Mouse (Mus musculus) hindbrain, embryonic 12.5 days (tissue): ENCODE measurements around the gene Map1a. TPM values are rescaled to one million over a fixed set of nuclear protein-coding genes. Genes with fewer than 3 reads are reported as not detected.

Experiments
- ATAC-seq: fragments of 200-750 bp; cut with Nextera tagmentation; 2 replicates; pipeline ENCODE4 v1.8.0; 2017; ENCODE audit warnings: moderate TSS enrichment; ENCODE audit not compliant: low FRiP score
- H3K27ac ChIP-seq: fragments of 300-500 bp; sonication (generic); 2 replicates; pipeline ENCODE4 v1.5.1; 2016; ENCODE audit warnings: mild to moderate bottlenecking
- H3K27me3 ChIP-seq: fragments of 300-500 bp; sonication (generic); 2 replicates; pipeline ENCODE4 v1.6.1; 2016; ENCODE audit warnings: mild to moderate bottlenecking
- H3K36me3 ChIP-seq: fragments of 300-500 bp; sonication (generic); 2 replicates; pipeline ENCODE4 v1.6.1; 2016; ENCODE audit warnings: mild to moderate bottlenecking
- H3K4me1 ChIP-seq: fragments of 300-500 bp; sonication (generic); 2 replicates; pipeline ENCODE4 v1.6.1; 2016
- H3K4me2 ChIP-seq: fragments of 300-500 bp; sonication (generic); replicated peaks from 2 replicates; pipeline ENCODE4 v1.6.1; 2016; ENCODE audit warnings: mild to moderate bottlenecking
- H3K4me3 ChIP-seq: fragments of 300-500 bp; sonication (generic); 2 replicates; pipeline ENCODE4 v1.5.1; 2016; ENCODE audit warnings: mild to moderate bottlenecking
- H3K9ac ChIP-seq: fragments of 300-500 bp; sonication (generic); 2 replicates; pipeline ENCODE4 v1.6.1; 2016; ENCODE audit warnings: mild to moderate bottlenecking, moderate library complexity
- H3K9me3 ChIP-seq: fragments of 300-500 bp; sonication (generic); replicated peaks from 2 replicates; pipeline ENCODE4 v1.6.1; 2016; ENCODE audit warnings: mild to moderate bottlenecking
- WGBS: fragments of 180-500 bp; shearing (Covaris S2); methylation state at CpG from one replicate; pipeline ENCODE4 v1.1.7; 2016; 5-methylcytosine and 5-hydroxymethylcytosine counted together
- polyA plus RNA-seq: library from polyadenylated mRNA; unstranded; fragments of >200 nt; fragmentation: Nextera tagmentation; extraction: Ambion mirVana; gene quantifications from 2 replicates; pipeline ENCODE4 v1.2.1, GENCODE M21; 2016

The Map1a gene
- polyA plus RNA-seq, 1 experiment from 2014 or later = 10.4 TPM

DNA sequence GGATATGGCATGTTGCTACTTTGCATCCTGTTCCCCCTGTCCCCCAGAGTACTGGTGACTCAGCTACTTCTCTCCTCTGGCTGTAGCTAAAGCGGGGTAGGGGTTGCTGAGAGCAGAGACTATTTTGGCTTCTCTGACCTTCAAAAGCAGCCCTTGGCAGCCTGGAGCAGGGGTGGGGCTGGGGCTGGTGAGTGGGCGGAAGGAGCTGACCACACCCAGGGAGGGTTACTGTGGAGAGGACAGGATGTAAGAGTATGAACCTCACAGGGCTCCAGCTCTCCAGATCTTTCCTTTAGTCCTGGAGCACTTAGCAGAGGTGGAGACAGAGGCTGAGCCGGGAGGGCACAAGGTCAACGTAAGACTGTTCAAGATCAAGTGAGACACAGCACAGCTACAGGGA lies 4.8 kb downstream of the Map1a start:
- Histone ChIP-seq H3K9ac (peak overlapping the region; percentile 23; the same call in 1 of the 2 replicates), H3K9me3 (no peaks in the 10 kb centered on the region)
- WGBS = 30% methylated on average over 4 of the region's 4 CpGs

GRCm38 (mm10) chr2:121294753-121295607 lies 5.6 kb downstream of the Map1a start:
- Histone ChIP-seq H3K4me1 (peaks cover 56% of the 10 kb centered on the region), H3K9ac (peak overlapping the region; percentile 63), H3K36me3 (peaks cover 11% of the 10 kb centered on the region), H3K27me3 (0 out of 2 replicates have a peak, but pooled peaks cover 6% of the 10 kb centered on the region), H3K4me2 (peak overlapping the region; percentile 86), H3K4me3 (peak overlapping the region; percentile 46), H3K9me3 (no peaks in the 10 kb centered on the region), H3K27ac (peak overlapping the region; percentile 81)
- ATAC-seq = peak; percentile 78
- under 1% methylated on average over 18 of the region's 18 CpGs for WGBS

More for the DNA sequence above, 4.8 kb downstream of the Map1a start:
- peaks cover 59% of the 10 kb centered on the region for H3K4me1 ChIP-seq
- peak overlapping the region; percentile 86 for H3K4me2 ChIP-seq
- peaks cover 3% of the 10 kb centered on the region for H3K36me3 ChIP-seq
- peak overlapping the region; percentile 81 for H3K27ac ChIP-seq
- 0 out of 2 replicates have a peak, but pooled peaks cover 6% of the 10 kb centered on the region for H3K27me3 ChIP-seq
- peak overlapping the region; percentile 46; the same call in 1 of the 2 replicates for H3K4me3 ChIP-seq
- ATAC-seq = no peak

DNA sequence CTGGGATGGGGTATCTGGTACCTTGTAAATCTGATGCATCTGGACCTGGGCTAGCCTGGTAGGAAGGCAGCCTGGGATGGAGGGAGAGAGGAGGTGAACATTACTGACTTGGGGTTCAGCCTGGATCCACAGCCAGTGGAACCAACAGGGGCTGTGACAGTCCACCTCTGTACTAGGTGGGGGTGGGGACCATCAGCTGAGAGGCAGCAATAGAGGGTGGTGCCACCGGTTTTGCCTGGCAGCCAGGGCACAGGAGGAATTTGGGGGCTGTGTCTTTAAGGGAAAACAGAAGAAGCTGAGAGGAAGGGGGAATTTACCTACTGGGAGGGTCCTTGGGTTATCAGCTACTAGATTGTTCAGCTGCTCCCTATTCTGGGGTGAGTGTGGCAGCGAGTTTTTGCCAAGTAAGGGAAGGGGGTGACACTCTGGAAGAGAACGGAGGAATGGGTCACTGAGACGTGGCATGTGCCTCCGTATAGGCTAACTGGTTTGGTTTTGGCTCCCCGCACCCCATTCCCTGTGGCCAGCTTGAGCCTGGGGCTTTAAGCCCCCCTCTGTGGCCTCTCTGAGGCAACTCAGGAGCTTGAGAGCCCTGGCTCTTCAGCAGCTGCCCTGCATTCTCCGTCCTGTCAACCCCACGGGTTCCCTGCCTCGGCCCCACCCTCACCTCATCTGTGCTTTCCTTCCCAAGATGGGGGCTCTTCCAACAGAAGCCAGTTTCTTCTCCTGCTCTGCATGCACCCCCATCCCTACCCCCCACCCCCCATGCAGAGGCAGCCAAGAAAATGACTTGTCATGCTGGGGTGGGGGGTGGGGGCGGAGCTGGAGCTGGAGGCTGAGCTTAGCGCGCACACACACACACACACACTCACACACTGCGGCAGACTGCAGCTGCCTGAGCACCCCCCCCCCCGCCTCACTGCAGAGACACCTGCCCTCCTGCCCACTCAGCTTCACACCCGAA lies 6.5 kb downstream of the Map1a start:
- H3K9ac ChIP-seq = peak overlapping the region; percentile 63
- peak overlapping the region; percentile 46 for H3K4me3 ChIP-seq
- peak overlapping the region; percentile 81 for H3K27ac ChIP-seq
- H3K27me3 ChIP-seq = 0 out of 2 replicates have a peak, but pooled peaks cover 2% of the 10 kb centered on the region
- 2% methylated on average over 15 of the region's 15 CpGs for WGBS
- H3K36me3 ChIP-seq = peaks cover 20% of the 10 kb centered on the region
- peak overlapping the region; percentile 86 for H3K4me2 ChIP-seq
- peaks cover 48% of the 10 kb centered on the region for H3K4me1 ChIP-seq
- H3K9me3 ChIP-seq = no peaks in the 10 kb centered on the region
- peak; percentile 42 for ATAC-seq

DNA sequence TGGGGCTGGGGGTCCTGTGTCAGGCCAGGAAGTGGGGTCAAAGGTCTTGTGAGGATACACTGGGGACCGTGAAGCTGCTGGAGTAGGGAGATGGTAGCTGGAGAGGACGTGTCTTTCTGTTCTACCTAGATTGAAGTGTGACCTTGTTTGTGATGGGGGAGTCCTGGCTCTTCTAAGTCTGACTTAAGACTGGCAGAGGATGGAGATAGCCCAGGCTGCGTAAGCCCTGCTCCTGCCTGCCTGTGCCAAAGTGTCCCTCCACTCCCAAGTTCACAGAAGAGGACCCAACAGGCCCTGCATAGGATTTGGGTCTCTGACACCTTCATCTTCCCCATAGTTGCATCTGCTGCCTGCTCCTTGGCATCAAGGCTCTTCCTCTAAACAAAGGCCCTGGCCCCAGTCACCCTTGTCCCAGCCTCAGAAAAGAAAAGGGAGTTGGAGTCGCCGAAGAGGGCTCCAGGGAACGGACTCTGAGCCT lies 7.4 kb downstream of the Map1a start:
- H3K9ac ChIP-seq = peak overlapping the region; percentile 63
- WGBS = 11% methylated on average over 6 of the region's 6 CpGs
- H3K27me3 ChIP-seq = no peaks in the 10 kb centered on the region
- peak overlapping the region; percentile 86 for H3K4me2 ChIP-seq
- H3K4me1 ChIP-seq = peaks cover 48% of the 10 kb centered on the region
- peak overlapping the region; percentile 46 for H3K4me3 ChIP-seq
- H3K36me3 ChIP-seq = peaks cover 30% of the 10 kb centered on the region
- no peak for ATAC-seq
- peak overlapping the region; percentile 81 for H3K27ac ChIP-seq
- no peaks in the 10 kb centered on the region for H3K9me3 ChIP-seq

GRCm38 (mm10) chr2:121297701-121298100 lies 8.3 kb downstream of the Map1a start:
- Histone ChIP-seq H3K4me1 (peaks cover 48% of the 10 kb centered on the region), H3K27ac (no peak overlapping the region), H3K27me3 (no peaks in the 10 kb centered on the region), H3K4me3 (peak overlapping the region; percentile 46; the same call in 1 of the 2 replicates), H3K9me3 (no peaks in the 10 kb centered on the region), H3K4me2 (peak overlapping the region; percentile 86), H3K9ac (peak overlapping the region; percentile 63), H3K36me3 (peaks cover 39% of the 10 kb centered on the region)
- WGBS = 10% methylated on average over 9 of the region's 9 CpGs
- no peak for ATAC-seq

- no peaks in the 10 kb centered on the region for H3K27me3 ChIP-seq
- 0 out of 2 replicates have a peak overlapping the region, but pooled peaks have one; percentile 46 for H3K4me3 ChIP-seq
- no peak overlapping the region for H3K27ac ChIP-seq
- ATAC-seq = no peak
- 0% methylated on average over 7 of the region's 8 CpGs for WGBS
- H3K4me2 ChIP-seq = peak overlapping the region; percentile 86
- H3K9me3 ChIP-seq = no peaks in the 10 kb centered on the region
- peaks cover 43% of the 10 kb centered on the region for H3K36me3 ChIP-seq
- peaks cover 48% of the 10 kb centered on the region for H3K4me1 ChIP-seq
- H3K9ac ChIP-seq = 0 out of 2 replicates have a peak overlapping the region, but pooled peaks have one; percentile 18
These were observed 8.7 kb downstream of the Map1a start for GRCm38 (mm10) chr2:121298131-121298530.

GRCm38 (mm10) chr2:121299471-121299870 lies 10.1 kb downstream of the Map1a start:
- H3K4me1 ChIP-seq = peaks cover 38% of the 10 kb centered on the region
- no peak overlapping the region for H3K4me3 ChIP-seq
- H3K4me2 ChIP-seq = no peak overlapping the region
- ATAC-seq = no peak
- H3K9ac ChIP-seq = no peak overlapping the region
- H3K27me3 ChIP-seq = no peaks in the 10 kb centered on the region
- no peaks in the 10 kb centered on the region for H3K9me3 ChIP-seq
- no peak overlapping the region for H3K27ac ChIP-seq
- WGBS = 86% methylated on average over 17 of the region's 17 CpGs
- peaks cover 56% of the 10 kb centered on the region for H3K36me3 ChIP-seq

GRCm38 (mm10) chr2:121300036-121300435 lies 10.6 kb downstream of the Map1a start:
- Histone ChIP-seq H3K36me3 (peaks cover 61% of the 10 kb centered on the region), H3K27me3 (no peaks in the 10 kb centered on the region)
- no peak for ATAC-seq

GRCm38 (mm10) chr2:121308997-121309416 lies 19.6 kb downstream of the Map1a start:
- H3K27ac ChIP-seq = no peak overlapping the region
- WGBS = 42% methylated on average over 5 of the region's 5 CpGs
- no peaks in the 10 kb centered on the region for H3K27me3 ChIP-seq
- no peak for ATAC-seq
- H3K9ac ChIP-seq = no peak overlapping the region
- H3K36me3 ChIP-seq = peaks cover 62% of the 10 kb centered on the region
- H3K4me3 ChIP-seq = no peak overlapping the region
- no peaks in the 10 kb centered on the region for H3K9me3 ChIP-seq
- 0 out of 2 replicates have a peak, but pooled peaks cover 3% of the 10 kb centered on the region for H3K4me1 ChIP-seq
- H3K4me2 ChIP-seq = no peak overlapping the region

More at GRCm38 (mm10) chr2:121300036-121300435, 10.6 kb downstream of the Map1a start:
- Histone ChIP-seq H3K4me3 (no peak overlapping the region), H3K4me2 (no peak overlapping the region), H3K27ac (no peak overlapping the region), H3K9ac (no peak overlapping the region), H3K9me3 (no peaks in the 10 kb centered on the region), H3K4me1 (peaks cover 33% of the 10 kb centered on the region)
- 85% methylated on average over 10 of the region's 10 CpGs for WGBS

DNA sequence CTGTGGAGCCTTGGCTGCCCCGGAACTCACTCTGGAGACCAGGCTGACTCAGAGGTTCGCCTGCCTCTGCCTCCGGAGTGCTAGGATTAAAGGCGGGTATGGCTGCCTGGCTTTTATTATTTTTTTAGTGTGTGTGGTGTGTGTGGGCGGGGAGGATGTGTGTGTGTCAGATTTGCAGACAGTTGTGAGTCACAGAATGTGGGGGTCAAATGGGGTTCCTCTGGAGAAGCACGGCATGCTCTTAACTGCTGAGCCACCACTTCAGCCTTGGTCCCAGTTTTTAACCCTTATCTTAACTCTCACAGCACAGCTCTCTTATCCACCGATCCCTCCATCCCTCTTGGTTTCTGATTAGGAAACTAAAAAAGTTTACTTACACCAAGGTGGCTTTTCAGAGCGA lies 26.9 kb downstream of the Map1a start:
- 75% methylated on average over 8 of the region's 8 CpGs for WGBS
- no peak for ATAC-seq
- Histone ChIP-seq H3K9me3 (no peaks in the 10 kb centered on the region), H3K27me3 (no peaks in the 10 kb centered on the region), H3K4me1 (no peaks in the 10 kb centered on the region), H3K4me2 (no peak overlapping the region), H3K4me3 (no peak overlapping the region), H3K27ac (no peak overlapping the region), H3K9ac (no peak overlapping the region), H3K36me3 (peaks cover 32% of the 10 kb centered on the region)

DNA sequence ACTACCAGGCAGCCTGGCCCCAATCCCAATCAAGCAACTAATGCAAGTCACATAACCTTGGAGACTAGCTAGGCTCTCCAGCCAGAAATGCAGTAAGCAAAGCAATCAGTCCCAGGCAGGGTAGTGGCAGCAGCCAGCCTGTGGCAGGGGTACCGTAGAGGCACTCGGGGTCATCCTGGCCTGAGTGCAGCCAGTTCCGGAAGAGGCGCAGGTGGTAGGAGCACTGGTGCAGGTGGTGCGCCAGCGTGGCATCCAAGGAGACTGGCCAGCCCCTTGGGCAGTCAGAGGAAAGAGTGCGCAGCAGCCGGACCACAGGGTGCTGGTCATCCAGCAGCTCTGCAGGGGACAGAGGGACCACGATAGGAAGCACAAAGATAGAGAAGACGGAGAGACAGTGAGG lies 33.6 kb downstream of the Map1a start:
- no peak overlapping the region for H3K4me3 ChIP-seq
- no peaks in the 10 kb centered on the region for H3K9me3 ChIP-seq
- no peaks in the 10 kb centered on the region for H3K27me3 ChIP-seq
- no peaks in the 10 kb centered on the region for H3K4me1 ChIP-seq
- no peak overlapping the region for H3K27ac ChIP-seq
- H3K36me3 ChIP-seq = peaks cover 20% of the 10 kb centered on the region
- no peak overlapping the region for H3K4me2 ChIP-seq
- ATAC-seq = no peak
- 89% methylated on average over 10 of the region's 10 CpGs for WGBS
- no peak overlapping the region for H3K9ac ChIP-seq
